Mouse (Mus musculus) ES-E14 (cell line): Measurements from ENCODE around the gene Ubap1.

Experiments used
- HCFC1 ChIP-seq: IDR thresholded peaks from 2 replicates; pipeline ENCODE4 v1.6.1; 2012; ENCODE audit warnings: low read length, inconsistent platforms, borderline replicate concordance; ENCODE audit not compliant: insufficient read depth
- MAFK ChIP-seq: IDR thresholded peaks from 2 replicates; pipeline ENCODE4 v1.6.1; 2014; ENCODE audit warnings: mild to moderate bottlenecking, low read depth, low read length, inconsistent platforms; ENCODE audit not compliant: insufficient read depth
- ZC3H11A ChIP-seq: IDR thresholded peaks from 2 replicates; pipeline ENCODE4 v1.6.1; 2012; ENCODE audit warnings: low read depth, mild to moderate bottlenecking, inconsistent platforms, low read length, borderline replicate concordance
- ZNF384 ChIP-seq: IDR thresholded peaks from 2 replicates; pipeline ENCODE4 v1.6.1; 2012; ENCODE audit warnings: low read depth, low read length, inconsistent platforms

GRCm38 (mm10) chr4:41331698-41332421 lies 16.9 kb upstream of the Ubap1 start:
- TF ChIP-seq HCFC1 (no peak), MAFK (no peak), ZNF384 (no peak), ZC3H11A (no peak)
